Mouse (Mus musculus) cerebellum, adult 2 months (tissue): ENCODE measurements around the gene Wfdc1.

Experiments
- CTCF ChIP-seq: fragments of 200-500 bp; IDR thresholded peaks from 2 replicates; pipeline ENCODE4 v1.5.1; 2011; ENCODE audit warnings: low read depth, mild to moderate bottlenecking, control low read depth, low read length, moderate library complexity, borderline replicate concordance; ENCODE audit not compliant: insufficient read depth
- POLR2A ChIP-seq: fragments of 200-500 bp; IDR thresholded peaks from 2 replicates; pipeline ENCODE4 v1.6.1; 2011; ENCODE audit warnings: low read length, control low read depth, borderline replicate concordance; ENCODE audit not compliant: insufficient read depth

DNA sequence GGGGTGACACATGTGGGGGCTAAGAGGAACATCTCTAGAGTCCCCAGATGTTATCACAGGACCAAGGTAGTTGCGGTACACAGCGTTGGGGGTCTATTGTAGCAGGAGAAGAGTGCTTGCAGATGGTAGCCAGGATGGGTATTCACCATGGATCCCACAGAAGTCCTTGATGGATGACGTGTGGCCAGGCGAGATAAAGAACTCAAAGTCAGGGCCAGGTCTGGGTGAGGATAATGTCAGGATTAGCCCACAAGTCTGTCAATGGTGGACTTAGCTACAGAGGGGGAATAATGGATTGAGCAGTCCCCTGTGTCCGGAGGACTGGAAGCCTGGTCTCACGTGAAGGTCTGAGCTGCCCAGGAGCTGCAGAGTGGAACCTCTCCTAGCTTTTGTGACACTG lies 58.4 kb downstream of the Wfdc1 start:
- TF ChIP-seq POLR2A (no peak), CTCF (no peak)
